ENCODE assay signal across 16 mouse cellular contexts in genomic region chr19:36213461-36213860, GRCm38 (mm10).
DNase-seq lines count a peak whose midpoint lies in the region; ATAC-seq lines count a peak whose summit lies in the region.
"Had no signal": no experiment of that assay in that cellular context is flagged by ENCODE, and none has a peak within 500 bp of the region (broad histone marks: within the 10 kb centered on the region; RNA-seq: fewer than 3 reads in every experiment).

No protein-coding gene starts in this region.

- H3K36me3 ChIP-seq in forebrain, embryonic 16.5 days (ENCODE audit: control insufficient read depth, insufficient read depth), result no peaks in the 10 kb centered on the region
- no peaks in the 10 kb centered on the region for H3K36me3 ChIP-seq in midbrain, embryonic 14.5 days (ENCODE audit: control insufficient read depth, insufficient read depth, low read length)
- H3K36me3 ChIP-seq: liver, embryonic 13.5 days; midbrain, embryonic 12.5 days; neural tube, embryonic 13.5 days had no signal

- no peaks in the 10 kb centered on the region for H3K9me3 ChIP-seq in forebrain, embryonic 16.5 days (ENCODE audit: control insufficient read depth, low read length)
- no peaks in the 10 kb centered on the region for H3K9me3 ChIP-seq in midbrain, embryonic 14.5 days (ENCODE audit: control insufficient read depth, low read length)
- H3K9me3 ChIP-seq: liver, embryonic 13.5 days; midbrain, embryonic 12.5 days; neural tube, embryonic 13.5 days had no signal

- H3K27me3 ChIP-seq in forebrain, embryonic 16.5 days (replicated peaks; ENCODE audit: control insufficient read depth, insufficient read depth, low read length), result no peaks in the 10 kb centered on the region
- H3K27me3 ChIP-seq in midbrain, embryonic 14.5 days (ENCODE audit: control insufficient read depth, insufficient read depth, low read length), result no peaks in the 10 kb centered on the region
- H3K27me3 ChIP-seq: liver, embryonic 13.5 days; midbrain, embryonic 12.5 days; neural tube, embryonic 13.5 days had no signal

- 6% methylated on average over 8 of the region's 8 CpGs for WGBS in forebrain, embryonic 16.5 days
- 9% methylated on average over 8 of the region's 8 CpGs for WGBS in midbrain, embryonic 14.5 days

- H3K4me2 ChIP-seq in forebrain, embryonic 16.5 days (ENCODE audit: low read length), result no peak overlapping the region
- H3K4me2 ChIP-seq in midbrain, embryonic 14.5 days (ENCODE audit: low read length), result no peak overlapping the region
- H3K4me2 ChIP-seq: liver, embryonic 13.5 days; midbrain, embryonic 12.5 days had no signal

- no peak for DNase-seq in frontal cortex, postnatal 25 days (ENCODE audit: low spot score in 2 of 2)
- DNase-seq in left cerebral cortex, postnatal 25 days (ENCODE audit: low spot score in 2 of 2), result peak; percentile 31 to 58
- DNase-seq in left cerebral cortex, adult 18-20 months (ENCODE audit: low spot score in 2 of 2), result no peak
- DNase-seq in midbrain, embryonic 14.5 days, result peak; percentile 59
- DNase-seq in cerebellum, postnatal 4 days (ENCODE audit: low spot score in 2 of 2), result no peak
- no peak for DNase-seq in lung, postnatal 4 days
- DNase-seq: adrenal gland, postnatal 10 days; cerebellum, postnatal 14 days; kidney, adult 9 months; liver, embryonic 13.5 days; lung, postnatal 10 days had no signal

- H3K4me1 ChIP-seq in forebrain, embryonic 16.5 days (replicated peaks; ENCODE audit: control insufficient read depth, insufficient read depth, low read length), result peaks cover 20% of the 10 kb centered on the region
- H3K4me1 ChIP-seq in midbrain, embryonic 14.5 days (ENCODE audit: control insufficient read depth, insufficient read depth, low read length), result peaks cover 10% of the 10 kb centered on the region
- H3K4me1 ChIP-seq: liver, embryonic 13.5 days had no signal

- no peak overlapping the region for H3K27ac ChIP-seq in forebrain, embryonic 16.5 days (ENCODE audit: low read length)
- H3K27ac ChIP-seq in midbrain, embryonic 14.5 days (replicated peaks; ENCODE audit: low read depth, low read length), result 0 out of 2 replicates have a peak overlapping the region, but pooled peaks have one; percentile 5
- H3K27ac ChIP-seq: liver, embryonic 13.5 days; midbrain, embryonic 12.5 days; neural tube, embryonic 13.5 days; stomach, postnatal 0 days had no signal

- intact Hi-C loops in left cerebral cortex, postnatal 25 days (cut with DNase I), result loop anchor here (5.0 kb wide), 1 partner anchor 99 kb away; no protein-coding TSS in a partner anchor

- H3K9ac ChIP-seq in forebrain, embryonic 16.5 days (replicated peaks; ENCODE audit: low read depth, low read length), result no peak overlapping the region
- no peak overlapping the region for H3K9ac ChIP-seq in midbrain, embryonic 14.5 days (replicated peaks; ENCODE audit: low read length)
- H3K9ac ChIP-seq: liver, embryonic 13.5 days; midbrain, embryonic 12.5 days; neural tube, embryonic 13.5 days had no signal

- peak; percentile 43; the same call in 1 of the 2 replicates for ATAC-seq in frontal cortex, adult (ENCODE audit: low TSS enrichment)
- peak; percentile 26 for ATAC-seq in forebrain, embryonic 16.5 days
- no peak for ATAC-seq in midbrain, embryonic 14.5 days (ENCODE audit: low FRiP score, low TSS enrichment)

- H3K4me3 ChIP-seq in forebrain, embryonic 16.5 days (replicated peaks; ENCODE audit: low read length), result no peak overlapping the region
- H3K4me3 ChIP-seq in midbrain, embryonic 14.5 days (replicated peaks; ENCODE audit: low read depth, low read length), result no peak overlapping the region
- H3K4me3 ChIP-seq: liver, embryonic 13.5 days; midbrain, embryonic 12.5 days; neural tube, embryonic 13.5 days had no signal

Comparison
In these comparisons a context has a peak if more than half of its experiments do, and no peak if none do; other contexts are left out.
1. DNase-seq: peak in left cerebral cortex, postnatal 25 days (2 of 2) and midbrain, embryonic 14.5 days (single experiment); none in frontal cortex, postnatal 25 days (0 of 2), left cerebral cortex, adult 18-20 months (0 of 2), cerebellum, postnatal 4 days (0 of 2) and lung, postnatal 4 days (0 of 2).